Mouse (Mus musculus) forebrain, embryonic 15.5 days (tissue): ENCODE measurements at regions not wholly inside any gene's neighbourhood (a gene's known extent, or its start where the extent isn't known, plus 50 kb on each side); places are given as distances from the start of the nearest gene placed in this dataset.
A peak's percentile ranks its signal among the peaks of the same experiment; 100 is the strongest.
"Not testable (repeated sequence)": the region's sequence is repeated elsewhere in the genome, so short reads cannot be mapped to it uniquely, and the experiment has no call there.

Source experiments
- ATAC-seq: fragments of 200-750 bp; cut with Nextera tagmentation; replicated peaks from 2 replicates; pipeline ENCODE4 v1.8.0; 2017; ENCODE audit warnings: mild to moderate bottlenecking, moderate TSS enrichment, moderate library complexity
- H3K27ac ChIP-seq: fragments of 300-500 bp; sonication (generic); replicated peaks from 2 replicates; pipeline ENCODE4 v1.5.1; 2015; ENCODE audit warnings: mild to moderate bottlenecking, inconsistent platforms
- H3K27me3 ChIP-seq: fragments of 300-500 bp; sonication (generic); 2 replicates; pipeline ENCODE4 v1.6.1; 2015; ENCODE audit warnings: inconsistent platforms
- H3K36me3 ChIP-seq: fragments of 300-500 bp; sonication (generic); 2 replicates; pipeline ENCODE4 v1.6.1; 2015; ENCODE audit warnings: mild to moderate bottlenecking, inconsistent platforms
- H3K4me1 ChIP-seq: fragments of 300-500 bp; sonication (generic); 2 replicates; pipeline ENCODE4 v1.6.1; 2015; ENCODE audit warnings: inconsistent platforms
- H3K4me2 ChIP-seq: fragments of 300-500 bp; sonication (generic); replicated peaks from 2 replicates; pipeline ENCODE4 v1.6.1; 2015; ENCODE audit warnings: mild to moderate bottlenecking, inconsistent platforms
- H3K4me3 ChIP-seq: fragments of 300-500 bp; sonication (generic); 2 replicates; pipeline ENCODE4 v1.5.1; 2015; ENCODE audit warnings: mild to moderate bottlenecking, inconsistent platforms
- H3K9ac ChIP-seq: fragments of 300-500 bp; sonication (generic); replicated peaks from 2 replicates; pipeline ENCODE4 v1.6.1; 2015; ENCODE audit warnings: mild to moderate bottlenecking, inconsistent platforms
- H3K9me3 ChIP-seq: fragments of 300-500 bp; sonication (generic); 2 replicates; pipeline ENCODE4 v1.6.1; 2016; ENCODE audit warnings: inconsistent platforms
- WGBS: fragments of 180-500 bp; shearing (Covaris S2); methylation state at CpG from one replicate; pipeline ENCODE4 v1.1.7; 2015; ENCODE audit warnings: mixed read lengths; 5-methylcytosine and 5-hydroxymethylcytosine counted together

DNA sequence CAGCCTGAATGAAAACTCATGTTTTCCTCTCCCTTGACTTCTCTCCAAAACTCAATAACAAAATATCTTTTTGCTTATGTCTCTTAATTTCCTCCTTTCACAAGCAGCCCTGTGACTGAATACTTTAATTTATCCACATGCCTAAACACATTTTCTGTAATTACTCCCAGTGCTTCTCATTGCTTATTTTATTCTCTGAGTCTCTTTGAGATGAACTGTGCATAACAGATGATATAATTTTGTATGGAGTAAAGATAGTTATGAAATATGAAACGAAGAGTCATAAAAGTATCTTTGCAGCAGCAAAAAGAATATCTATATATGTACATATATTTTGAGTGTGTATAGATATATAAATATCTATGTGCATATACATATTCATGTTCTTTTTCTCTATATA lies 187.5 kb upstream of the Tac1 start:
- no peak overlapping the region for H3K27ac ChIP-seq
- no peaks in the 10 kb centered on the region for H3K9me3 ChIP-seq
- ATAC-seq = no peak
- no peak overlapping the region for H3K9ac ChIP-seq
- no peaks in the 10 kb centered on the region for H3K4me1 ChIP-seq
- 84% methylated on average over 1 of the region's 1 CpGs for WGBS
- H3K4me2 ChIP-seq = no peak overlapping the region
- no peaks in the 10 kb centered on the region for H3K36me3 ChIP-seq
- H3K27me3 ChIP-seq = no peaks in the 10 kb centered on the region
- no peak overlapping the region for H3K4me3 ChIP-seq

GRCm38 (mm10) chr6:7374629-7375028 lies 180.1 kb upstream of the Tac1 start:
- no peaks in the 10 kb centered on the region for H3K36me3 ChIP-seq
- 19% methylated on average over 4 of the region's 4 CpGs for WGBS
- H3K4me1 ChIP-seq = 0 out of 2 replicates have a peak, but pooled peaks cover 2% of the 10 kb centered on the region
- no peak overlapping the region for H3K9ac ChIP-seq
- no peaks in the 10 kb centered on the region for H3K9me3 ChIP-seq
- no peak overlapping the region for H3K4me2 ChIP-seq
- H3K27ac ChIP-seq = no peak overlapping the region
- 0 out of 2 replicates have a peak, but pooled peaks have one; percentile 35 for ATAC-seq
- H3K27me3 ChIP-seq = no peaks in the 10 kb centered on the region
- H3K4me3 ChIP-seq = no peak overlapping the region

DNA sequence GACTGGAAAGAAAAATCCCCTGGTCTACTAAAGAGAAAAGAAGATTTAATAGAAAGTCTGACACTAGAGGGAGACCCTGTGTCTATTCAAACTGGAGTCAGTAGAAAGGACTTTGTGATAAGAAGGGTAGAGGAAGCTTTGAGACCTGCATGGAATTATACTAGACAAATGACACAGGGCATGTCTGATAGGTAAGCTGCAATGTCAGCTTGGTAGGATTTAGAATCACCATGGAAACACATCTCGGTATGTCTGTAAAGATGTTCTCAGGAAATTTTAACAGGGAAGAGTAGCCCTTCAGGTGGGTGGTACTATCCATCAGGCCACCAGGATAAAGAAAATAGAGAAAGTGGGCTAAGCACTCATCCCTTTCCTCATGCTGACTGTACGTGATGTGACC lies 178.8 kb upstream of the Tac1 start:
- Histone ChIP-seq H3K27me3 (no peaks in the 10 kb centered on the region), H3K9ac (no peak overlapping the region), H3K9me3 (no peaks in the 10 kb centered on the region), H3K4me2 (no peak overlapping the region), H3K36me3 (no peaks in the 10 kb centered on the region), H3K27ac (no peak overlapping the region), H3K4me1 (0 out of 2 replicates have a peak, but pooled peaks cover 2% of the 10 kb centered on the region), H3K4me3 (no peak overlapping the region)
- ATAC-seq = no peak
- WGBS = 91% methylated on average over 2 of the region's 2 CpGs

- H3K9ac ChIP-seq = no peak overlapping the region
- 42% methylated on average over 5 of the region's 5 CpGs for WGBS
- no peak overlapping the region for H3K4me2 ChIP-seq
- H3K4me3 ChIP-seq = no peak overlapping the region
- no peaks in the 10 kb centered on the region for H3K27me3 ChIP-seq
- H3K4me1 ChIP-seq = 0 out of 2 replicates have a peak, but pooled peaks cover 2% of the 10 kb centered on the region
- no peaks in the 10 kb centered on the region for H3K36me3 ChIP-seq
- no peak for ATAC-seq
- H3K9me3 ChIP-seq = no peaks in the 10 kb centered on the region
- no peak overlapping the region for H3K27ac ChIP-seq
These were observed 176.0 kb upstream of the Tac1 start for GRCm38 (mm10) chr6:7378651-7379050.

DNA sequence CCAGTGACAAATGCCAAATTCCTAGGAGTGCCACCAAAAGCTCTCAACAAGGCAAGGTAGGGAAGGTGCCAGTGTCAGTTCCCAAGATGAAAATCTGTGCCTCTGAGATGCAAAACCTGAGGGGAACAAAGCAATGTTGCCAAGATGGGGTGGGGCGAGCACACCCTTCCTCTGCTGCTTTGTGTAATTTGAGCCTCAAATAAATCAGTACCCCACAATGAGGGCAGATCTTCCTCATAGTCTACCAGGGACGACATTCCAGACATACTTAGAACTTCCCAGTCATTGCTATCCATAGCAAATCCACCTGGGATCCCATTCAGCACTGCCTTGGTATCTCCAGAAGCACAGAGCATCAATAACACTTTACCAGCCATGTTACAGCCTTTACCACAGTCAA lies 129.9 kb upstream of the Tac1 start:
- ATAC-seq = no peak
- H3K4me1 ChIP-seq = no peaks in the 10 kb centered on the region
- WGBS = 47% methylated on average over 2 of the region's 2 CpGs
- H3K9me3 ChIP-seq = no peaks in the 10 kb centered on the region
- H3K4me3 ChIP-seq = no peak overlapping the region
- no peaks in the 10 kb centered on the region for H3K27me3 ChIP-seq
- no peaks in the 10 kb centered on the region for H3K36me3 ChIP-seq
- no peak overlapping the region for H3K9ac ChIP-seq
- H3K27ac ChIP-seq = no peak overlapping the region
- no peak overlapping the region for H3K4me2 ChIP-seq

- no peaks in the 10 kb centered on the region for H3K9me3 ChIP-seq
- no peak overlapping the region for H3K27ac ChIP-seq
- H3K4me3 ChIP-seq = no peak overlapping the region
- no peaks in the 10 kb centered on the region for H3K27me3 ChIP-seq
- no peak overlapping the region for H3K4me2 ChIP-seq
- no peak overlapping the region for H3K9ac ChIP-seq
- no peak for ATAC-seq
- H3K4me1 ChIP-seq = no peaks in the 10 kb centered on the region
- H3K36me3 ChIP-seq = no peaks in the 10 kb centered on the region
- WGBS = 56% methylated on average over 3 of the region's 3 CpGs
These were observed 113.0 kb upstream of the Tac1 start for GRCm38 (mm10) chr6:7441725-7442124.

- 28% methylated on average over 3 of the region's 3 CpGs for WGBS
- not testable (repeated sequence) for H3K27me3 ChIP-seq, H3K4me3 ChIP-seq, H3K4me2 ChIP-seq, H3K27ac ChIP-seq, ATAC-seq, H3K9ac ChIP-seq, H3K36me3 ChIP-seq, H3K4me1 ChIP-seq, H3K9me3 ChIP-seq
These were observed 112.4 kb upstream of the Tac1 start for GRCm38 (mm10) chr6:7442286-7442685.

- Histone ChIP-seq H3K27ac (no peak overlapping the region), H3K4me2 (no peak overlapping the region), H3K4me3 (no peak overlapping the region), H3K27me3 (no peaks in the 10 kb centered on the region), H3K9ac (no peak overlapping the region), H3K9me3 (no peaks in the 10 kb centered on the region), H3K4me1 (no peaks in the 10 kb centered on the region), H3K36me3 (no peaks in the 10 kb centered on the region)
- ATAC-seq = no peak
- WGBS = 76% methylated on average over 3 of the region's 3 CpGs
These were observed 98.8 kb upstream of the Tac1 start for GRCm38 (mm10) chr6:7455881-7456280.

DNA sequence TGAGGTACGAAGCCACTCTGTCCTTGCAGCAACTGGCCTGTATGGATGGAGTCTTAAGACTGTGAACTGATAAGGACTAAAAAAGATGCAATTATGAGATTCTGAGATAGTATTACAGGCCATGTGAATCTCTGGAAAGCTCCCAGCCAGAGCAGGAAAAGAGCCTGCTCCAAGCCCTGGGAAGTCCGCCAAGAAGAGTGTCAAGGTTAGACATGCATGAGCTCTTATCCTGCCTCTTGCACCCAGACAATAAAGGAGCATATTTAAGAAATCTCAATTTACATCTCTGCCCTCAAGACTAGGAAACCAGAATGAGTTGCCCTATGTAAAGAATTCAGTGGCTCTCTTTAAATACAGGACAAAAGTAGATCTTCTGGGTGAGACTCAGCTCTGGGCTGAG lies 90.8 kb upstream of the Tac1 start:
- WGBS = 81% methylated on average over 2 of the region's 2 CpGs
- no peak overlapping the region for H3K9ac ChIP-seq
- H3K4me2 ChIP-seq = no peak overlapping the region
- no peaks in the 10 kb centered on the region for H3K36me3 ChIP-seq
- H3K9me3 ChIP-seq = no peaks in the 10 kb centered on the region
- H3K4me1 ChIP-seq = no peaks in the 10 kb centered on the region
- no peaks in the 10 kb centered on the region for H3K27me3 ChIP-seq
- ATAC-seq = no peak
- no peak overlapping the region for H3K4me3 ChIP-seq
- no peak overlapping the region for H3K27ac ChIP-seq

- 80% methylated on average over 2 of the region's 2 CpGs for whole genome bisulfite sequencing
- no peak overlapping the region for H3K4me3 ChIP-seq
- no peaks in the 10 kb centered on the region for H3K9me3 ChIP-seq
- no peak overlapping the region for H3K27ac ChIP-seq
- no peak overlapping the region for H3K4me2 ChIP-seq
- no peaks in the 10 kb centered on the region for H3K4me1 ChIP-seq
- no peak overlapping the region for H3K9ac ChIP-seq
- ATAC-seq = no peak
- no peaks in the 10 kb centered on the region for H3K36me3 ChIP-seq
- H3K27me3 ChIP-seq = no peaks in the 10 kb centered on the region
These were observed 90.3 kb upstream of the Tac1 start for GRCm38 (mm10) chr6:7464346-7464745.

DNA sequence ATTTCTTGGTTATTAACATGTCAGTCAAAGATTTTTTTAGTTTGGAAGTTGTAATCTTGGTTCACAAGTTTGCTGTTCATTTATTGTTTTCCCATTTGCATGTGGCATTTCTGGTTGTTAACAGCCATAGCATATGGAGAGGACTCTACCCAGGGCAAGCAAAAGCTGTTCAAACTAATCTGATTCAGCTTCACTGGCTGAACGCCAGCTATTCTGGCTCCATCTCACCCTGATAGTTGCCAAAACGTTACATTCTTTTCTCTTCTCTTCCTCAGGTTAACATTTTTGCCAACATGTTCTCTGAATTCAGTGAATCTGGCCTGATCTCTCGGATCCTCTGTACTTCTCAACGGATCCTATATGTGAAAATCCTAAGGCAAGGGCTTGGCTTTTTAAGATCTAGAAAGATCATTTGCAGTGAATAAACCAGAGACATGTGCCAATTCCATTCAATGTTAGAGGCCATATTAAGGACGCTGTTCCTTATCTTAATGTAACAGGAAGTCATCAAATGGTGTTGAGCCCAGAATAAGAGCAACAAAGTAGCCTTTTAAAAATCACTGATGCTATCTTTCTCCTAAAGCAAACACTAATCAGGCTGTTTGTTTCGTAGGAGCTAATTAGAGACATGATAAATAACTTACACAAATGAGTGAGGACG lies 82.2 kb upstream of the Tac1 start:
- peak; percentile 96 for ATAC-seq
- H3K36me3 ChIP-seq = no peaks in the 10 kb centered on the region
- H3K9ac ChIP-seq = no peak overlapping the region
- H3K9me3 ChIP-seq = no peaks in the 10 kb centered on the region
- 0 out of 2 replicates have a peak overlapping the region, but pooled peaks have one; percentile 20 for H3K27ac ChIP-seq
- no peaks in the 10 kb centered on the region for H3K27me3 ChIP-seq
- peaks cover 10% of the 10 kb centered on the region; the same call in 1 of the 2 replicates for H3K4me1 ChIP-seq
- 43% methylated on average over 7 of the region's 7 CpGs for WGBS
- H3K4me3 ChIP-seq = no peak overlapping the region
- no peak overlapping the region for H3K4me2 ChIP-seq

- Histone ChIP-seq H3K9ac (no peak overlapping the region), H3K36me3 (no peaks in the 10 kb centered on the region), H3K9me3 (no peaks in the 10 kb centered on the region), H3K27me3 (no peaks in the 10 kb centered on the region), H3K4me3 (no peak overlapping the region), H3K4me2 (no peak overlapping the region), H3K27ac (no peak overlapping the region), H3K4me1 (peaks cover 10% of the 10 kb centered on the region; the same call in 1 of the 2 replicates)
- no peak for ATAC-seq
- 65% methylated on average over 3 of the region's 3 CpGs for WGBS
These were observed 80.9 kb upstream of the Tac1 start for GRCm38 (mm10) chr6:7473730-7474129.

- 92% methylated on average over 1 of the region's 1 CpGs for WGBS
- Histone ChIP-seq H3K4me1 (peaks cover 9% of the 10 kb centered on the region; the same call in 1 of the 2 replicates), H3K36me3 (no peaks in the 10 kb centered on the region), H3K4me3 (no peak overlapping the region), H3K4me2 (no peak overlapping the region), H3K27ac (no peak overlapping the region), H3K27me3 (no peaks in the 10 kb centered on the region), H3K9ac (no peak overlapping the region), H3K9me3 (no peaks in the 10 kb centered on the region)
- ATAC-seq = no peak
These were observed 77.8 kb upstream of the Tac1 start for GRCm38 (mm10) chr6:7476907-7477306.
